Mouse (Mus musculus): ENCODE measurements around the gene Tmem79. TPM values are rescaled to one million over a fixed set of nuclear protein-coding genes. Genes with fewer than 3 reads are reported as not detected.
A peak's percentile ranks its signal among the peaks of the same experiment; 100 is the strongest.
"Not testable (repeated sequence)": the region's sequence is repeated elsewhere in the genome, so short reads cannot be mapped to it uniquely, and the experiment has no call there.

Tmem79 gene
- polyA plus RNA-seq, 1 experiment = 8.9 TPM

- 81% methylated on average over 3 of the region's 7 CpGs for WGBS
- H3K36me3 ChIP-seq (ENCODE audit: control insufficient read depth, insufficient read depth, low read length); H3K27ac ChIP-seq (ENCODE audit: control insufficient read depth, insufficient read depth, low read length); H3K27me3 ChIP-seq (ENCODE audit: control insufficient read depth, insufficient read depth, low read length); DNase-seq; H3K4me3 ChIP-seq (ENCODE audit: control insufficient read depth, insufficient read depth, low read length): not testable (repeated sequence)
- H3K4me1 ChIP-seq (replicated peaks; ENCODE audit: control insufficient read depth, insufficient read depth, low read length) = peaks cover 12% of the 10 kb centered on the region
These were observed 31.6 kb upstream of the Tmem79 start for GRCm38 (mm10) chr3:88367517-88367916.

GRCm38 (mm10) chr3:88366830-88367428 lies 31.0 kb upstream of the Tmem79 start:
- peaks cover 12% of the 10 kb centered on the region for H3K4me1 ChIP-seq (replicated peaks; ENCODE audit: control insufficient read depth, insufficient read depth, low read length)
- H3K36me3 ChIP-seq (ENCODE audit: control insufficient read depth, insufficient read depth, low read length); H3K27me3 ChIP-seq (ENCODE audit: control insufficient read depth, insufficient read depth, low read length): not testable (repeated sequence)
- H3K4me3 ChIP-seq (ENCODE audit: control insufficient read depth, insufficient read depth, low read length) = peak overlapping the region; percentile 52
- TF ChIP-seq POLR2A (IDR thresholded peaks at IDR 0.05; ENCODE audit: control insufficient read depth, extremely low read depth, insufficient read depth, low read length, poor library complexity) = 0 out of 2 replicates have a peak, but pooled peaks have one; percentile 22
- WGBS = 7% methylated on average over 22 of the region's 22 CpGs
- H3K27ac ChIP-seq (ENCODE audit: control insufficient read depth, insufficient read depth, low read length) = peak overlapping the region; percentile 76; the same call in 1 of the 2 replicates
- DNase-seq = peak; percentile 78

- H3K27ac ChIP-seq (ENCODE audit: control insufficient read depth, insufficient read depth, low read length) = no peak overlapping the region
- no peak for DNase-seq
- H3K4me1 ChIP-seq (replicated peaks; ENCODE audit: control insufficient read depth, insufficient read depth, low read length) = peaks cover 22% of the 10 kb centered on the region
- H3K27me3 ChIP-seq (ENCODE audit: control insufficient read depth, insufficient read depth, low read length) = no peaks in the 10 kb centered on the region
- WGBS = 56% methylated on average over 34 of the region's 34 CpGs
- 0 out of 2 replicates have a peak, but pooled peaks have one; percentile 16 for TF ChIP-seq CTCF (IDR thresholded peaks at IDR 0.05; ENCODE audit: borderline replicate concordance, control insufficient read depth, extremely low read depth, insufficient read depth, low read length, poor library complexity)
- TF ChIP-seq POLR2A (IDR thresholded peaks at IDR 0.05; ENCODE audit: control insufficient read depth, extremely low read depth, insufficient read depth, low read length, poor library complexity) = no peak
- H3K4me3 ChIP-seq (ENCODE audit: control insufficient read depth, insufficient read depth, low read length) = no peak overlapping the region
- no peaks in the 10 kb centered on the region; the same call in 1 of the 2 replicates for H3K36me3 ChIP-seq (ENCODE audit: control insufficient read depth, insufficient read depth, low read length)
These were observed 29.9 kb upstream of the Tmem79 start for GRCm38 (mm10) chr3:88365705-88366361.

- H3K27ac ChIP-seq (ENCODE audit: control insufficient read depth, insufficient read depth, low read length) = no peak within 1 kb of the TSS
- peaks cover 5% of the 10 kb centered on the region for H3K36me3 ChIP-seq (ENCODE audit: control insufficient read depth, insufficient read depth, low read length)
- H3K27me3 ChIP-seq (ENCODE audit: control insufficient read depth, insufficient read depth, low read length) = no peaks in the 10 kb centered on the region
- 80% methylated on average over 16 of the region's 16 CpGs for WGBS
- no peak for DNase-seq
- TF ChIP-seq CTCF (IDR thresholded peaks at IDR 0.05; ENCODE audit: borderline replicate concordance, control insufficient read depth, extremely low read depth, insufficient read depth, low read length, poor library complexity) (no peak), POLR2A (IDR thresholded peaks at IDR 0.05; ENCODE audit: control insufficient read depth, extremely low read depth, insufficient read depth, low read length, poor library complexity) (no peak)
- no peak within 1 kb of the TSS for H3K4me3 ChIP-seq (ENCODE audit: control insufficient read depth, insufficient read depth, low read length)
- H3K4me1 ChIP-seq (replicated peaks; ENCODE audit: control insufficient read depth, insufficient read depth, low read length) = peaks cover 27% of the 10 kb centered on the region
These were observed 28.4 kb upstream of the Tmem79 start, which contains the start of gene Paqr6 for GRCm38 (mm10) chr3:88364337-88364736. Paqr6 (plus strand) TSS chr3:88364584.

GRCm38 (mm10) chr3:88363700-88364099 lies 27.8 kb upstream of the Tmem79 start:
- no peak for DNase-seq
- H3K27me3 ChIP-seq (ENCODE audit: control insufficient read depth, insufficient read depth, low read length) = no peaks in the 10 kb centered on the region
- H3K27ac ChIP-seq (ENCODE audit: control insufficient read depth, insufficient read depth, low read length) = no peak overlapping the region
- TF ChIP-seq CTCF (IDR thresholded peaks at IDR 0.05; ENCODE audit: borderline replicate concordance, control insufficient read depth, extremely low read depth, insufficient read depth, low read length, poor library complexity) (no peak), POLR2A (IDR thresholded peaks at IDR 0.05; ENCODE audit: control insufficient read depth, extremely low read depth, insufficient read depth, low read length, poor library complexity) (no peak)
- peaks cover 11% of the 10 kb centered on the region for H3K36me3 ChIP-seq (ENCODE audit: control insufficient read depth, insufficient read depth, low read length)
- WGBS = 72% methylated on average over 4 of the region's 4 CpGs
- peaks cover 27% of the 10 kb centered on the region for H3K4me1 ChIP-seq (replicated peaks; ENCODE audit: control insufficient read depth, insufficient read depth, low read length)
- no peak overlapping the region for H3K4me3 ChIP-seq (ENCODE audit: control insufficient read depth, insufficient read depth, low read length)

- Histone ChIP-seq H3K4me1 (replicated peaks; ENCODE audit: control insufficient read depth, insufficient read depth, low read length) (peaks cover 25% of the 10 kb centered on the region), H3K27ac (ENCODE audit: control insufficient read depth, insufficient read depth, low read length) (no peak overlapping the region), H3K27me3 (ENCODE audit: control insufficient read depth, insufficient read depth, low read length) (no peaks in the 10 kb centered on the region), H3K4me3 (ENCODE audit: control insufficient read depth, insufficient read depth, low read length) (no peak overlapping the region), H3K36me3 (ENCODE audit: control insufficient read depth, insufficient read depth, low read length) (peaks cover 28% of the 10 kb centered on the region)
- TF ChIP-seq POLR2A (IDR thresholded peaks at IDR 0.05; ENCODE audit: control insufficient read depth, extremely low read depth, insufficient read depth, low read length, poor library complexity) (no peak), CTCF (IDR thresholded peaks at IDR 0.05; ENCODE audit: borderline replicate concordance, control insufficient read depth, extremely low read depth, insufficient read depth, low read length, poor library complexity) (no peak)
- WGBS = 98% methylated on average over 2 of the region's 2 CpGs
- no peak for DNase-seq
These were observed 25.8 kb upstream of the Tmem79 start for GRCm38 (mm10) chr3:88361612-88362313.
